Mouse (Mus musculus): Measurements from ENCODE around the gene Lrrc75a. TPM values are rescaled to one million over a fixed set of nuclear protein-coding genes. Genes with fewer than 3 reads are reported as not detected.

Gene Lrrc75a
- polyA plus RNA-seq, 1 experiment: 10.1 TPM

DNA sequence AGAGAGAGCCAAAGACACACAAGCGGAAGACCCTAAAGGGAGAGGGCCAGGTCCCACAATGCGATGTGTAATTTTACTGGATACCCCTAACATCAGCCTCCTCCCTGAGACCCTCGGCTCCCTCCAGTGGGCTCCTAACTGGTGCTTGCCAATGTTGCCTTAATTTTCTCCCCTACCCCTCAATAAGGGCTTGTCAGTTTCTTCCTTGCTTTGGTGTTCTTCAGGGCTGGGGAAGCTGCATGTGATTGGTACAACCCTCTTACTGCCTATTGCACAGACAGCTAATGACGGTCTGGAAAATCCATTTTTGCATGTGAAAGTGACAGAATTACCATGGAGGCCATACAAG, 1.9 kb downstream of the Lrrc75a start:
- TF ChIP-seq POLR2A (IDR thresholded peaks at IDR 0.05; ENCODE audit: borderline replicate concordance, low read depth, low read length): no peak
- no peak for TF ChIP-seq CTCF (IDR thresholded peaks at IDR 0.05; ENCODE audit: low read depth, low read length)
- Histone ChIP-seq H3K4me1 (ENCODE audit: control insufficient read depth, insufficient read depth, low read length) (peaks cover 51% of the 10 kb centered on the region), H3K27ac (ENCODE audit: insufficient read depth, low read depth, low read length) (peak overlapping the region; percentile 86), H3K4me3 (ENCODE audit: insufficient read depth, low read length) (peak overlapping the region; percentile 79)

DNA sequence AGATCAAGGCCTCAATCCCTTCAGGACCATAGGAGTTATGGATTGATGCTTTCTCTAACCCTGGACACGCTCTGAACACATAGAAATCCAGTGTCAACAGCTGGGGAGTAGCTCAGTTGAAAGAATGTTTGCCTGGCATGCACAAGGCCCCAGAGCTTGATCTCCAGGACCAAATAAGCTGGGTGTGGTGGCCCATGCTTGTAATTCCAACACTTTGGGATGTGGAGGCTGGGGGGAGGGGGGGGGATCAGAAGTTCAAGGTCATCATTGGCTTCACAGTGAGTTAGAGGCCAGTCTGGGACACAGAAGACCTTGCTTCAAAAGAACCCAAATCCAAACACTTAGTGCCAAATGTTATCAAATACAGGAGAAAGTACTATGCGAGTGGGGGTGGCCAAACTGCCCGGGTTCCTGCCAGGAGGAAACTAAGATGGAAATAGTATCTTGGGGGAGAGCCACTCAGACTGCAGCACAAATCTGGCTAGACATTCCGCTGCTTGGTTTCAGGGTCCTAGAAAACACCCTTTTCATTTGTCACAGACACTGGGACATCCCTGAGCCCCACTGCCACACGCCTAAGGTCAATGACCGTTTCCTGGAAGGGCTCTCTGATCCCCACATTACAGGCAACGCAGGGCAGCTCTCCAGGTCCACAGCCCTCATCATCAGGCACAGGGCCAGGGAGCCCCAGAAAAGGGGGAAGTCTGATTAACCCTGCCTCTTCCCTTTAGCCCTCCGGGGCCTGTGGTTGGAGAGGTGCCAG, 2.4 kb downstream of the Lrrc75a start:
- peak overlapping the region; percentile 86 for H3K27ac ChIP-seq (ENCODE audit: insufficient read depth, low read depth, low read length)
- no peak for TF ChIP-seq CTCF (IDR thresholded peaks at IDR 0.05; ENCODE audit: low read depth, low read length)
- no peak for TF ChIP-seq POLR2A (IDR thresholded peaks at IDR 0.05; ENCODE audit: borderline replicate concordance, low read depth, low read length)
- H3K4me1 ChIP-seq (ENCODE audit: control insufficient read depth, insufficient read depth, low read length): peaks cover 51% of the 10 kb centered on the region
- peak overlapping the region; percentile 79 for H3K4me3 ChIP-seq (ENCODE audit: insufficient read depth, low read length)

DNA sequence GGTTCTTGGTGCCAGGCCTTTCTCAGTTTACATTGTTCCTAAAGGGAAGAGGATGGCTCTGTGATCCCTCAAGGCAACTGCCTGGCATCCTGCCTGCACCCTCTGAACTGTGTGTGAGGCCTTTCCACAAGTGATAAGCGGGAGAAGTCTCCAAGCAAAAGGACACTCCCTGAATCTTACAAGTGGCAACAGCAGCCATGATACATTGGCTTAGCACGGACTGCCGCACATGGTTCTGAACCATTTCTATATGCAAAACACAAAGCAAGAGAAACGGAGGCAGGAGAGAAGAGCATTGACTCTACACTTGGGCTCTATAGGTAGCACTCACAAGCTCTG, 3.0 kb downstream of the Lrrc75a start:
- Histone ChIP-seq H3K4me1 (ENCODE audit: control insufficient read depth, insufficient read depth, low read length) (peaks cover 45% of the 10 kb centered on the region), H3K4me3 (ENCODE audit: insufficient read depth, low read length) (peak overlapping the region; percentile 79), H3K27ac (ENCODE audit: insufficient read depth, low read depth, low read length) (peak overlapping the region; percentile 86)
- TF ChIP-seq CTCF (IDR thresholded peaks at IDR 0.05; ENCODE audit: low read depth, low read length): no peak
- TF ChIP-seq POLR2A (IDR thresholded peaks at IDR 0.05; ENCODE audit: borderline replicate concordance, low read depth, low read length): no peak

DNA sequence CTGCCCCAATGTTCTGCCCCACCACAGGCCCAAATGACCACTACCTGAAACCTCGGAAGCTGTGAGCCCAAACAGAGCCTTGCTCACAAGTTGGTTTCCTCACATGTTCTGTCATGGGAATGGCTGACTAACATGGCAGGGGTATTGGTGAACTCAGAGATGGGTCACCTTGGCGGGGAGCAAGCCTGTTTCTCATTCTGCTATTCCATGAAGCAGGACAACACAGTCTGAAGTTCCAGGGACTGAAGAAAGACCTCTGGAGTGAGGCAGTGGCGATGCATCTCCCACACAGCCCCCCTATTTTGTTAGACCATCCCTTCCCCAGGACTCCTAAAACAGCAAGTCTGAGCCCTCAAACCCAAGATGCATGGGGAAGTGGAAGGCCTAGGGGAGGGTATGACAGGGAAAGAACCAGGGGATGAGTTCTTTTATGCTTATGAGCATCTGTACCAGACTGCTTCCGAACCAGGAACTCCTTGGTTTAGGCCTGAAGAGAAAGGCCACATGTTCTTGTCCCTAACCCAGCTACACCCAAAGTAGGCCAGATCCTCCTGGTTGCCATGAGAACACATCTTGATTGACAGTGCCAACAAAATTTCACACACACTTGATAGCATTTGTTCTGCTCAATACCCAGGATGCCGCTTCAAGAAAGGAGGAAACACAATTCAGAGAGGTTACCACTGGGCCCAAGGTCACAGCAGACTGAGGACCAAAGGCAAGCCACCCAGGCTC, 3.6 kb downstream of the Lrrc75a start:
- TF ChIP-seq CTCF (IDR thresholded peaks at IDR 0.05; ENCODE audit: low read depth, low read length) (no peak), POLR2A (IDR thresholded peaks at IDR 0.05; ENCODE audit: borderline replicate concordance, low read depth, low read length) (no peak)
- H3K4me1 ChIP-seq (ENCODE audit: control insufficient read depth, insufficient read depth, low read length): peaks cover 44% of the 10 kb centered on the region
- peak overlapping the region; percentile 86 for H3K27ac ChIP-seq (ENCODE audit: insufficient read depth, low read depth, low read length)
- H3K4me3 ChIP-seq (ENCODE audit: insufficient read depth, low read length): no peak overlapping the region

DNA sequence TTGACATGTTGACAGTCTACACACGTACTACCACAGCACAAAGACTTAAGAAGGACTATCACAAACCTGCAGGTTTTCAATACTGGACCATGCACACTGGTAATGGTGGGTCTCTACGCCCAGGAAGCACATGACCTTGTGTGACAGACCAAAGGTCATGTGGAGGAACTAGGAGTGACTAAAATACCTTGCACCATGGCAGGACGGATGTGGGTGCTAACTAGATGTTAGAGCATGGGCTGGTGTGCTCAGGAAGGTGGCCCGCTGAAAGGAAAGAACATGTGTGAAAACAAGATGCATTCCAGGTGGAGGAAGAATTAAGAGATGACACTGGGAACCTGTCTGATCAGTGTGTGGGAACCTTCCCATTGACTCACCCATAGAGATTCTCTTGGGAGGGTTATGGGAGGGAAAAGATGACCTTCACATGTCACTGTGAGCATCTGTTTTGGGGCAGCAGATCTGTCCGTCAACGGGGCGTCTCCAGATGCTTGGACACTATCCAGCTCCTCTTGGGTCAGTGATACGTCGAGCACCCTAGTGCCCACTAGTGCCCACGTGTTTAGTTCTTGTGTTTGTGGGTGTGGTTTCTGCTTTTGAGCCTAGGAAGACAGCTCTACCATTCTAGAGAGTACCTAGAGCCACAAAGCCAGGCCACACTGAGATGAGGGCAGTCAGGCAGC, 4.5 kb downstream of the Lrrc75a start:
- TF ChIP-seq CTCF (IDR thresholded peaks at IDR 0.05; ENCODE audit: low read depth, low read length) (no peak), POLR2A (IDR thresholded peaks at IDR 0.05; ENCODE audit: borderline replicate concordance, low read depth, low read length) (no peak)
- Histone ChIP-seq H3K27ac (ENCODE audit: insufficient read depth, low read depth, low read length) (peak overlapping the region; percentile 82), H3K4me3 (ENCODE audit: insufficient read depth, low read length) (no peak overlapping the region), H3K4me1 (ENCODE audit: control insufficient read depth, insufficient read depth, low read length) (peaks cover 47% of the 10 kb centered on the region)

DNA sequence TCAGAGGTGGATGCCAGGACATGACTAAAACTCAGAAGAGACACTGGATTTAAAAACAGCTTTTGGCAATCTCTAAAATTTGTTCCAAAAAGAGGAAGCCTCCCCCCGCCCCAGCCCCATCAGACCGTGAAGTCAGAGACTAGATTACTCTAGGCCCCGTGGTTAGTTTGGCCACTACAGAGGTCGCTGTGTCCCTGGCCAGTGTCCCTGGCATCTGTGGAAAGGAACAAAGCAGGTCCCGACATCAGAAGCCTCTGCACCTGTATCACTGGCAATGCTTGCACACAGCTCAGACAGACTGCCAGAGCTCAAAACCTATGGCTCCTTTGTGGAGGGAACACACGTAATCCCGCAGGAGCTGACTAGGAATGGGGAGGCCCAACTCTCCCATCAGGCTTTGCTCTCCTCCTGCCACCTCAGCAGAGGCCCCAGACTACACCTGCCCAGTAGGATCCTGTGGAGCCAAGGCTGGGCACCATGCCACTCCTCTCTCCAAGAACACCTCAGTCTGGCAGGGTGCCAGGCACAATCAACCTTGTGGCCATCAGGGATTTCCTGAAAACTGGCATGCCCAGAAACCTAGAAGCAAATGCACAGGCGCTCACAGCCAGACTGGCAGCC, 5.2 kb downstream of the Lrrc75a start:
- H3K4me1 ChIP-seq (ENCODE audit: control insufficient read depth, insufficient read depth, low read length): peaks cover 54% of the 10 kb centered on the region
- TF ChIP-seq POLR2A (IDR thresholded peaks at IDR 0.05; ENCODE audit: borderline replicate concordance, low read depth, low read length): no peak
- TF ChIP-seq CTCF (IDR thresholded peaks at IDR 0.05; ENCODE audit: low read depth, low read length): peak; percentile 26; the same call in 1 of the 2 replicates
- H3K27ac ChIP-seq (ENCODE audit: insufficient read depth, low read depth, low read length): peak overlapping the region; percentile 82
- 0 out of 2 replicates have a peak overlapping the region, but pooled peaks have one; percentile 2 for H3K4me3 ChIP-seq (ENCODE audit: insufficient read depth, low read length)

DNA sequence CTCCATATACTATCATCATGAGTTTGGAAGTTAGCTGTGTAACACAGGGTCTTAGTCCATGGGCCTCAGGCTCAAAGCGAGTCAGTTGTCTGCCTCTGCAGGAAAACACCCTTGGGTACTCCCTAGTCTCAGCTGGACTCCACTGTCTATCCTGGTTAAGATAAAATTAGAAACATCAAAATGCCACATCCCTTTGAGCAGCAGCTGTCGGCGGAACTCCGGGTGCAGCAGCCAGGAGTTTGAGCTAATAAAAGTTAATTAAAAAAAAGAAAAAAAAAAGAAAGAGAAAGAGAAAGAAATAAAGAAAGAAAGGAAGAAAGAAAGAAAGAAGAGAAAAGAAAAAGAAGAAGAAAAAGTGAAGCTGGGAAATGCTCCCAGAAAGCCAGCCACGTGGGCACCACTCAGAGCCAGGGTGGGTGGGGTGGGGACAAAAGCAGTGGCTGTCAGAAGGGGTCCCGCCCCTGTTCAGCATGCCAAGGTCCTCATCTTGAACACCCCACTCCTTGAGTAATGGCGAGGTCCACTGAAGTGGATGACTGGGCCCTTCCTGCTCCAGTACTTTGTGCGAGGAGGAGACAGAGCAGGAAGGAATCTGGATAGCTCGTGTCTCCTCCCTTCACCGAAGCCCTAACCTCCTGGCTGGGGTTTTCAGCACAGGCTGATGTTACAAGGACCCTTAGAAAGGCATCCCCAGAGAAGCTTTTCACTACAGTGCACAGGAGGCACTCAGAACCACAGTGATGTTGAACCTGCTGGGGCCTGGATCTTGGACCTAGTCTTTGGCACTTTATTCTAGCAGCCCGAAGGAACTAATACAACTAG, 6.1 kb downstream of the Lrrc75a start:
- no peak overlapping the region for H3K4me3 ChIP-seq (ENCODE audit: insufficient read depth, low read length)
- H3K4me1 ChIP-seq (ENCODE audit: control insufficient read depth, insufficient read depth, low read length): peaks cover 63% of the 10 kb centered on the region
- TF ChIP-seq POLR2A (IDR thresholded peaks at IDR 0.05; ENCODE audit: borderline replicate concordance, low read depth, low read length): no peak
- TF ChIP-seq CTCF (IDR thresholded peaks at IDR 0.05; ENCODE audit: low read depth, low read length): no peak
- H3K27ac ChIP-seq (ENCODE audit: insufficient read depth, low read depth, low read length): peak overlapping the region; percentile 82

DNA sequence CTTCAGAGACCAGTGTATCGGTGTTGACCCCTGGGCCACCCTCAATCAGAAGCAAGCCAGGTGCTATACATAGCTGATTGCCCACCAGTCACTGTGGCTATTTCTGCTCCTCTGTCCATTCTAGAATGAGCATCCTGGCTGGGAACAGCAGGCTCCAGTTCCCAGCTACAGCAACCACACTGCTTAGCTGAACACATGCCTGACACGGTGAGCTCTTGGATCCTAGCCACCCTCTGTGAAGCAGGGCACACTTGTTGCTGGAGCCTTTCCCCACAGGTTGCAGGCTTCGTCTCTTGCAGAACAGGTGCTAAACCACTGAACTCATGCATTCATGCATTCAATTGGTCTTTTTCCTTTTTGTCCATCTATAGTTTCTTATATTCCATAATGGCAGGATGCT, 7.9 kb downstream of the Lrrc75a start:
- Histone ChIP-seq H3K4me3 (ENCODE audit: insufficient read depth, low read length) (no peak overlapping the region), H3K4me1 (ENCODE audit: control insufficient read depth, insufficient read depth, low read length) (peaks cover 68% of the 10 kb centered on the region), H3K27ac (ENCODE audit: insufficient read depth, low read depth, low read length) (no peak overlapping the region)
- no peak for TF ChIP-seq POLR2A (IDR thresholded peaks at IDR 0.05; ENCODE audit: borderline replicate concordance, low read depth, low read length)
- no peak for TF ChIP-seq CTCF (IDR thresholded peaks at IDR 0.05; ENCODE audit: low read depth, low read length)

DNA sequence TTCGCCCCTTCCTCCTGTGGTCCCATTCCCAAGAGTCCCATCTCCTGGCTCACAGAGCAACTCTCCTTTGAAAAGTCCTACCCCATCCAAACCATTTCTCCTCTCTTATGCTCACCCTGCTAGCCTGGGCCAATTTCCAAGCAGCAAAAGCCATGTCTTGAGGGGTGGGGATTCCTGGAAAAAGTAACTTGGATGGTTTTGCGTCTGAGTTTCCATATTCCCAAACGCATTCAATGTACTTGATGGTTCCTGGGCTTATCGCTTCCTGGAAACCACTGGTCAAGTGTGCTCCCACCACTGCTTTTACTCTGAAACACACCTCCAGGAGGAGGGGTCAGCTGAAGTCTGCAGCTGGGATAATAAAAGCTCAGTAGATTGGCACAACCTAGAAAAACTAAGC, 9.9 kb downstream of the Lrrc75a start:
- peaks cover 51% of the 10 kb centered on the region for H3K4me1 ChIP-seq (ENCODE audit: control insufficient read depth, insufficient read depth, low read length)
- TF ChIP-seq CTCF (IDR thresholded peaks at IDR 0.05; ENCODE audit: low read depth, low read length) (no peak), POLR2A (IDR thresholded peaks at IDR 0.05; ENCODE audit: borderline replicate concordance, low read depth, low read length) (no peak)
- no peak overlapping the region for H3K4me3 ChIP-seq (ENCODE audit: insufficient read depth, low read length)
- peak overlapping the region; percentile 94; the same call in 1 of the 2 replicates for H3K27ac ChIP-seq (ENCODE audit: insufficient read depth, low read depth, low read length)

All from bone marrow macrophage, adult 2 months (primary cell).